Mouse (Mus musculus) adrenal gland, postnatal 25 days (tissue): ENCODE results near the gene Slc22a12. TPM values are rescaled to one million over a fixed set of nuclear protein-coding genes. Genes with fewer than 3 reads are reported as not detected.
A peak's percentile ranks its signal among the peaks of the same experiment; 100 is the strongest.

Experiments
- DNase-seq: peaks from one replicate; pipeline ENCODE4 v3.0.0; 2021; ENCODE audit warnings: mixed read lengths
- total RNA-seq: library from RNA; stranded (reverse); gene quantifications from 2 replicates; pipeline ENCODE4 v1.2.3, GENCODE M21; 2021

Slc22a12 gene
- total RNA-seq, 1 experiment from 2014 or later, result not detected

DNA sequence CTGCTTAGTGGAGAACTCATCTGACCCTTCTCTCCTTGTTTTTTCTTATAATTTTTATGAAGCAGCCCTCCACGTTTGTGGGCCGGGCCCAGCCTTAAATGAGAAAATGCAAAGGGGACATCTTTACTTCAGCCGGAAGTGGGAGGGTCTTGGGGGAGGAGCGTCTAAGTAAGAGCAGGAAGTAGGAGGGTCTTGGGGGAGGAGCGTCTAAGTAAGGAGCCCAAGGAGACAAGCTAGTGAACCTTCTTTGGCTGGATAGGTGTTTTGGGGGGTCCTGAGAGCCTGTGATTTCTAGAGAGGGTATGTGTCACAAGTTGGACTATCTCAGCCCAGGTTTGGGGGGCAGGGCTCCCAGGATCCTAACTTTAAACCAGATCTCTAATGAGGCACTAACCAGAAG is 27.4 kb downstream of the Slc22a12 start:
- no peak for DNase-seq

DNA sequence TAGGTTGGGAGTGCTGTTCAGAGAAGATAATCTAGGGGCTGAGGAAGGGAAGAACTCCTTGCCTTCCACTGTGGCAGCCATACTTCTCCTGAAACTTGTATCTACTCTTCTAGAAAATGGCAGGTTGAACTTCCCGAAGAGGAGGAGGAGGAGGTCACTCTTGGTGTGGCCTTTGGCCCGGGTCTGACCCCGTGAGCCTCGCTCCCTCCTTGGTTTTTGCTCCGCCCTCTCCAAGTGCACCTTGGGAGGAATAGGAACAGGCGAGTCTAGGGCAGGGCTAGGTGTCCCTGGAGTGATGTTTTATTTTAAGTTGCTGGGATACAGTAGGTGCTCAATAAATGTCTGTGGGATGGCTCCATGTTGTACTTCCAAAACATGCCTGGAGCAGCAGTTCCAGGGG is 27.9 kb downstream of the Slc22a12 start:
- DNase-seq, result no peak

DNA sequence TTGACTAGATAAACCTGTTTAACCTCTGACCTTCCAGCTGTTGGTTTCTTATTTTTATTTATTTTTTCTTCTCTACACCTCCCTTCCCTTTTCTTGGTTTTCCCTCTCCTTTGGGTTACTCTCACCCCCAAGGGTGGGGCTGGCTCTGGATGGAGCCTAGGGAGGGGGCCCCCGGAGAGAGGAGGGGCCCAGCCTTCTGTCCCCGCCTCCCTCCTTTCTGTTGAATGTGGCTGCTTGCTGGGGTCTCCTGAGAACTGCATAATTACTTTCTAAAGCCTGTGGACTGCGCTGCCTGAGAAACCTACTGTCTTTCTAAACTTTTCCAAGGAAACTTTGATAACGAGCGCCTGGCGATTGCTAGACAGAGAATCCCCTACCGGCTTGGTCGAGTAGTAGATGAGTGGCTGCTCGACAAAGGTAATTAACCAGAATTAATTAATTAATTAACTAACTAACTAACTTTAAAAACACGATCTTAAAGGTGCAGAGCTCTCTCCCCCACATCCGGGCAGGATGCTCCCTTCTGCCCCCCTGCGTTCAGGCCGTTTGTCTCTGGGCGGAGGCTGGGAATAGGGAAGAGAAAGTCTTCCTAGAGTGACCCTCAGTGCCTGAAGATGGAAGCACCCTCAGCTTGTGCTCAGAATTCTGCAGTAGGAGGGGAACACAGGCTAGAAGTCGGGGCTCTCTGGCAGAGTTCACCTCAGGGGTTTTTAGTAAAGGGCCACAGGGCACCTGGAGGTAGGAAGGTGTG is 29.3 kb downstream of the Slc22a12 start:
- DNase-seq, result no peak

DNA sequence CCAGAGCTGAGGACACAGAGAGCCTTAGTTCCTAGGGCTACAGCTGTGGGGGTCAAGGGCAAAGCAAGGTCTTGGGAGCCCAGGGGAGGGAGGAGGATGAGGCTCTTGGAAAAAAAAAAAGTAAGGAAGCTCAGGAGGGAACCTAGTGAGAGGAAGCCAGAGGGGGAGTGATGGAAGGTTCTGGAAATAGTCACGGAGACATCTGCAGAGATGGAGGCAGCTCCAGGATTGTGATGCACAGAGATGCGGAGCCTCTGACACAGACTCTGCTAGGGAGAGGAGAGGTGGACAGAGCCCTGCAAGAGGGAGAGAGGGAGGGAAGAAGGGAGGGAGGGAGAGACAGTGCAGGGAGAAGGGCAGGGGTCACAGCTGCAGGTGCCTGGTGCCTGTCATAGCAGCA is 32.3 kb downstream of the Slc22a12 start:
- DNase-seq, result no peak

DNA sequence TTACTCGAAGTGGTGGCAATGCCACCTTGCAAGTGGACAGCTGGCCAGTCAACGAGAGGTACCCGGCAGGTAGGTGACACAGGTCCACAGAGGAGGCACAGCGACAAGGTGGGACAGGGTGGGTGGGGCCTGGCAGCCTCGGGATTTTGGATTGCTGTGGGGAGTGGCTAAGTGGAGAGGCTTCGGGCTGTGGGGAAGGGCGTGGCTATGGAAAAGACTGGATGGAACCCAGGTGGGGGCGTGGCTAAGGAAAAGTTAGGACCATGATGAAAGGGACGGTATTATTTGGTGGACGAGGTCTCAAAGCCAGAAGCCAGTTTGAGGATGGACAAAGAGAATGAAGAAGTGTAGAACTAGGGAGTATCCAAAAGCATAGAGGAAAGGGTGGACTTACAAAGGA is 33.0 kb downstream of the Slc22a12 start:
- DNase-seq, result no peak

DNA sequence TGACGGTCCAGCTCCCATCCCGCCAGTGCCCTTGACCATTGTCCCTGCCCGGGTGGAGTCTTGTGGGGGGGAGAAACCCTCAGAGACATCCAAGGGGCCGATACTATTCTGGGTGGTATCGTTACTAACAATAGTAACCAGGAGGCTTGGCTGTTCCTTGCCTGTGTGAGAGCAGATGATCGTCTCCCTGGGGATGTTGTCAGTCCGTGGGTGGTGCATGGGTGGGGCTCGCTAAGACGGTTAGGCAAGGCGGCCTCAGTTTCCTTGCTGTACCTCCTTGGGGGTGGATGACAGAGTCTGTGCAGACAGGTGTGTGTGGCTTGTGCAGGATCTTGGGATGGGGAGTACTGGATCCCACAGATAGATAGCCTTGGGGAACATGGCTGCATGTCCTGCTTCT is 35.4 kb downstream of the Slc22a12 start:
- DNase-seq, result no peak

DNA sequence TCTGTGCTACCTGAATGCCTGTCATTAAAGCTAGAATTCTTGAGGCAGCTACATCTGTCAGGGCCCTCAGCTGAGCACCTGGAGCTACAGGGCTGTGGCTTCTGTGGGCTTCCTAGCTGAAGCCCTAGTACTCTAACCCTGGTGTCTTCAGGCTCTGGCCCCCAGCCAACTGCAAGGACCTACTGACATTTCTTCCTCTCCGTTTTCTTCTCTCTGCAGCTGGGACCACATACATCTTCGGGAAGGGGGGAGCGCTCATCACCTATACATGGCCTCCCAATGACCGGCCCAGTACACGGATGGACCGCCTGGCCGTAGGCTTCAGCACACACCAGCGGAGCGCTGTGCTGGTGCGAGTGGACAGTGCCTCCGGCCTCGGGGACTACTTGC is 38.2 kb downstream of the Slc22a12 start:
- no peak for DNase-seq

DNA sequence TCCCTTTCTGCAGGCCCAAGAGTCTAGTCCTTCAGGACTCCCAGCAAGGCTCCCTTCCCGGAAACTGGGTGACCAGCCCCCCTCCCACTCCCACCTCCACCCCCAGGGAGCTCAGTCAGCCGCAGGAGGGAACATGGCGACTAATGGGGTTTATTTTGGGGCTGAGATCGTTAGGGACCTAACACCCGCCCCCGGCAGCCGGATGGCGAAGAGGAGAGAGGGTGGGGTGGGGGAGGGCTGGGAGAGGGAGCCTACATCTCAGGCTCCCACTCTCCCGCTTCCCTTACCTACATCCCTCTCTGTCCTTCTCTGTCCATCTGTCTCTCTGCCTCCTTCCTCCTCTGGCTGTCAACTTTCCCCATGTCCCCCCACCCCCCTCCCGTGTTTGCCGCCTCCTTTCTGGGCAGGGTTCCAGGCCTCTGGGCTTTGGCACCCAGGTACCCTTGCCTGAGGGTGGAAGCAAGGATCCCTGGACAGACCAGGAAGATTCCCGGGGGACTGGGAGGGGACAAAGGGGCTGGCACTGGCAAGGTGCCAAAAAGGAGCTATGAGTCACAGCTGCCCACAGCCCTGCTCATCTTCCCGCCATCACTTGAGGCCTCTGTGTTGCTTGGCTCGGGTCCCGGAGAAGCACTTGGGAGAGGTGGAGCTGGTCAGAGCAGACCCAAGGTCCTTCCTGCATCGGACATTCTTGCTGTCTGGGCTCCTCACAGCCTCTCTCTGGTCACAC is 38.7 kb downstream of the Slc22a12 start:
- DNase-seq, result peak; percentile 63

DNA sequence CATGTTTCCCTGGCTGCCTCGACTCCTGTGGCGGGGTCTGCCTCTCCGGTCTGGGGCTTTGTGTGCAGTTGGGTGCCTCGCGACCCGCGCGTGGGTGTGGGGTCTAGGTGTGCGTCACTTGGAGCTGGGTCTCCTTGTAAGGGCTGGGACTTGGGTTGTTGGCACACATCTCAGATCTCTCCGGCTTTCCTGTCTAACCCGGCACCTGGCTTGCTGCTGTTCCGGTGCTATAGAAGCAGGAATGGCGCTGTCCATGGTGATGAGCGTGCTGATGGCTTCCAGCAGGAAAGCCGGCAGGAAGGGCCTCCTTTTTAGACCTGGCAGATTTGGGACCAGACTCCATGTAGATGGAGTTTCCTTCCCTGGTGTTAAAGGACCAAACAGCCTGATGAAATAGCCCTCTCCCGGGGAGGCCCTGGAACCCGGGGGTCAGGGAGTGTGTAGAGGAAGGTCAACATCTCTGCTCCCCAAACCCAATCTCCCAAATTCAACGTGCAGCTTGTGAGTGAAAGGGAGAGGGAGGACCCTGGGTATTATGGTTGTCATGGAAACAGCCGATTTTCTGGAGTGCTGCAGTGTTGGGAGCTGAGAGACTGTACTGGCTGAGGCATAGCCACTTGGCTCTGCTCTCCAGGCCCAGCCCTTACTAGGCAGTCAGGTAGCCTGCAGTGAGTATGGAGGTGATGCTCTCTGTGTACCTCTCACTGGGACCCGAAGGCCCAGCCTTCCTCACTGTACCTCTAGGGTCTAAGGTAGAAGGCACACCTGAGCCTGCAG is 40.1 kb downstream of the Slc22a12 start:
- peak; percentile 69 for DNase-seq

DNA sequence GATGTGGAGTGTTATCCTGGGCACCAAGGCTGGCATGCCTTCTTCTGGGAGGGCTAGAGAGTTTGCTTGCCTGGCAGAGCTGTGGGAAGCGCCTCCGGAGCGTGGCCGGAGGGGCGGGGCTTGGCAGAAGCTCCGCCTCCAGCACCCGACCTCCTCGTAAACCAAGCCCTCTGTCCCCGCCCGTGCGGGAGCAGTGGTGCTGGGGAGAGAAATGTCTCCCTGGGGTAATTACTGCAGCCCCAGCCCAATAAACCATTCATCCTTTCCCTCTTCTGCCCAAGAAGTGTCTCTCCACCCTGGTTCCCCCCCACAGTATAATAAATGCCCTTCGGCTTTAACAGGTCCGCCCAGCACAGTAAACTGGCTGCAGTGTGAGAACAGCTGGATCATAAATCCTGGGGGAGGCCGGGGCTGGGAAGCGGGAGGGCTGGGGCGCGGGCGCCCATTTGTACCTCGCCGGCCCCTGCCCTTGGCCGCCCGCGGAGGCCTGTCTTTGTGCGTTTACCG is 40.7 kb downstream of the Slc22a12 start:
- DNase-seq, result peak; percentile 61

DNA sequence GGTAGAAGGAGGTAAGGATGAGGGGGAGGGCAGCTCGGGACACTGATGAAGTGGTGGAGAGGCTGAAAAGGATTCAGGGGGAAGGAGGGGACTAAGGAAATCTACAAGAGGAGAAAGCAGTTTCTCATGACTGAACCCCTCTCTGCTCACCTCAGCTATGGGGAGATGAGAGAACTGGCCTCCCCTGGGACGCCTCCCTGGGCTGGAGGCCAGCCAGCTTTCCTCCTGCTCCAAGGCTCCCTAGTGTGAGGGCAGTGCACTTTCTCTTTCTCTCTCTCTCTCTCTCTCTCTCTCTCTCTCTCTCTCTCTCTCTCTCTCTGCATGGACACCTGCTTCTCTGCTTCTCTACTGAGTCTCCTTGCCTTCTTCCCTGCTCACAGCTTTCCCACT is 42.2 kb downstream of the Slc22a12 start:
- no peak for DNase-seq

DNA sequence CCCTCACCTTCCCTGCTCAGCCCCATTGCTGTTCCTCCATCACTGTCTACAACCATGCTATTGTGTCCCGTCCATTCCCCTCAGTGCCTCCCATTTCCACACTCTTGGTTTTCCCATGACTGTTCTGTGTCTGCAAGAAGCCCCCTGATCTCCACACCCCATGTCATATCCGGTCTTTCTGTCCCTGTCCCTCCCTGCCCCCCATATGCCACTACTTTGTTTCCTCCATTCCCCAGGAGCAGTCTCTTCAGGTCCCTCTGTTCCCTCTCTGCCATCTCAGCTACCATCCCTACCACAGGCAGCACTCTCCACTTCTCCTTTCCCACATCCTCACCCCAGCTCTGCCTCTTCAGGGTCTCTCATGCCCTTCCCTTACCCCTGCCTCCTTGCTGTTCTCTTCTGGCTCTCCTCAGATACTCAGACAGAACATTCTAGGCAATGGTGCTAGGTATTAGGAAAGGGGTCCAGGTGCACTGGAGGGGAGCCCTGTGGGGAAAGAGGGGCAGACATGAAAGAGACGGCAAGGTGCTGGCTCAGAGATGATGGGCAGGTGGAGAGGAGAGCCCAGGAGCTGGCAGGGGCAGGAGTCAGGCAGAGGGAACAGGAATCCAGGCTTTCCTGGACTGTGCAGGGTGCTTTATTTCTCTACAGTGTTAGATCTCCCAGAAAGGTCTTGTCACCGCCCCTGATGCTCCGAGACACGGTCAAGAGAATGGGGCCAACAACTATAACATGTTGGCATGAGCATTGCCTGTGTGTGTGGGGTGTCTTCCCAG is 42.8 kb downstream of the Slc22a12 start:
- no peak for DNase-seq

DNA sequence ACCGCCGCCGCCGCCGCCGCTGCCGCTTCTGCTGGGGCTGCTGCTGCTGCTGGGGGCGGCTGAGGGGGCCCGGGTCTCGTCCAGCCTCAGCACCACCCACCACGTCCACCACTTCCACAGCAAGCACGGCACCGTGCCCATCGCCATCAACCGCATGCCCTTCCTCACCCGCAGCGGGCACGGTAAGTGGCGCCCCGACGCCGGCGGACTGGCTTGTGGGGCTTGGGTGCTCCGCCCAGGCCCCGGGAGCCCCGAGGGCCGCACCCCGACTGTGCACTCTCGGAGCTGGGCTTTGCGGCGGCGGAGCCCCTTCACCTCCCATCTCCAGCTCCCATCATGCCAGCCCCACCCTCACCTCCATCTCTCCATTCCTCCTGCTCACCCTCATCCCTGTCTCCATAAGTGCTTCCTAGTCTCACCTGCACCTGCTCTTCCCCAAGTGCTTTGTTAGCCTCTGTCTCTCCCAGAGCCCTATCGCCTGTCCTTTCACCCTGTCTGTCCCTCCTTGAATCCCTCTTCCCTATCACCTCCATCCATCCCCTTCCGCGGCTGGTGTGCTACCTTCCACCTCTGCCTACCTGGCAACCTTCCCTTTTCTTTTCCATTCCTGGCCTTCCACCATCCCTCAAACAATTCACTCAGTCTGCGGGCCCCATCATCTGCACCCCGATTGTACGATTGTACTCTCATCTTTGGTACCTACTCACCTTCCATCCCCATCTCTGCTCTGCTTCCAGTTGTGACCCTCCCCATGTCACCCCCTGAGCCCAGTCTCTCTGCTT is 44.3 kb downstream of the Slc22a12 start:
- DNase-seq, result no peak

DNA sequence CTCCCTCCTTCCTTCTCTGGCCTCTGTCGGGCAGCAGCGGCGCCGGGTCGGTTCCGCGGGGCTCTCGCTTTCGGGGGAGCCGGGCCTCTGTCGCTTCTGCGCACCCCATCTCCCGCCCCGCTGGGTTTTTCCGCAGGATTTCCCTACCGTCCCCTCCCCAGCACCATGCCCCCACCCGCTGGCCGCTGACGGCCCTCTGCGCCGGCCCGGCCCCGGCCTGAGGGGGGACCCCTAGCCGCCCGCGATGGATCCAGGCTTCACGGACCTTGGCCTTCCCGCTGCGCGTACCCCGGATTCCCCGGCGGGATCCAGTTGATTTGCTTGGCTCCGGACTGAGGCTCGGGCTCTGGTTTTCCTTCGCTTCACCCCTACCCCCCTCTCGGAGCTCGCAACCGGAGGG is 45.0 kb downstream of the Slc22a12 start:
- DNase-seq, result peak; percentile 34

DNA sequence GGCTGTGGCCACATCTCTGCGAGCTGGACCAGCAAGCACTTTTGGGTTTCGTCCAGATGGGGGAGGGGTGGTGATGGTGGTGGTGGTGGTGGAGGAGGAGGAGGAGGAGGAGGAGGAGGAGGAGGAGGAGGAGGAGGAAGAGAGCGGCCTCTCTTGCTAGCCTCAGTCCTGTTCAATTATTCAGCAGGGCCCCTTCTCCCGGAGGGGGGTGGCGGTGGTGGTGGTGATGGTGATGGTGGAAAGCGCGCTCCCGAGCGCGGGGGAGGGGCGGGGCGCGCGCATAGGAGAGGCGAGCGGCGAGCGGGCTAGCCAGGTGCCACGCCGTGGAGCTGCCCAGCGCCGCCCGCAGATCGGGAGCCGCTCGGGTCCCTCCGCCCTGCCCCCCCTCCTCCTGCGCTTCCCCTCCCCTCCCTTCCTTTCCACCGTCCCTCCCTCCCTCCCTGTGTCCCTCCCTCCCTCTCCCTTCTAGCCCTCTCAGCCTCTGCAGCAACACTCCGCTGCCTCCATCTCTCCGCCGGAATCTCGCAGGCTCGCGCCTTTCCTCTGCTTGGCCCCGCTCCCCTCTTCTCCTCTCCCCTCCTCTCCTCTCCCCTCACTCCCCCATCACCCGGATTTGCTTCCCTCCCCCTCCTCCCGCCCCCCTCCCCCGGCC is 45.6 kb downstream of the Slc22a12 start:
- DNase-seq, result peak; percentile 43

DNA sequence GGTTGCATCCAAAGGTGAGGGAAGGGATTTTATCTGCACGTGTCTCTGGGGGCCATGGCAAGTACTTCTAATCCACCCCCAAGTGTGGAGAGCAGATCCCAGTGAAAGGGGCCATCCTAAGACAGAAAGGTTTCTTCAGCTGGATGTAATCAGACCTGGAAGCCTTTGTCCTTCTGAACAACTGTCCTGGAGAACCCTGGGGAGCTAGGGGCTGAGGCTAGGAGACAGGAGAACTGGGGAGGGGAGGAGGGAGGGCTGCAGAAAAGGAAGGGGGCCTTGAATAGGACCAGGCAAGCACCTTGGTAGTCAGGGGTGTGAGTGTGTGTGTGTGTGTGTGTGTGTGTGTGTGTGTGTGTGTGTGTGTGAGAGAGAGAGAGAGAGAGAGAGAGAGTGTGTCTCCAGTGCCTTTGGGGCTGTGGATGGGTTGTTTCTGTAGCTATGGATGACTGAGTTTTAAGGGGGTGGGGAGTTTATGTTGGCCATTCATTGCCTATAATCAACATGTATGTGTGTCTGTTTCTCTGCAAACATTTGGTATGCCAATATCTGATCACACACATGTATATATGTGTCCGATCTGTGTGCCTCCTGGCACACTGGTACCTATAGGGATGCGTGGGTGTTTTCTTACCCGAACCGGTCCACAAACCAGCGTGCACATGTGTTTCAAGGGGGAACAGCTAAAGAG is 46.2 kb downstream of the Slc22a12 start:
- no peak for DNase-seq

DNA sequence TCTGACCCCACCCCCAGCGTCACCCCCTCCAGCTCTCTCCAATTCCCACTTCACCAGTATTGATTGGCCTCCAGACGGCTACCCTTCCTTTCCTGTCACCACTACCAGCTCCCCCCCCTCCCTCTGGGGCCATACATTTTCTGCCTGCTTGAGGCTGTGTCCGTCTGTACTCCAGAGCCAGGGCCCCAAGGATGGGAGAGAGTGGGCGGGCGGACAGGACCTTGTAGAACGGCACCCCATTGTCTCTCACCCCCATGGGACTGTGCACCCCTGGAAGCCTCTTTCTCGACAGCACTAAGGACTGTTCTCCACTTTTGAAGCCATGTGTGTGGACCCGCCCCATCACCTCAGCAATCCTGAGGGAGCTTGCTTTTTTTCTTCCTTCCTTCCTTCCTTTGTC is 47.1 kb downstream of the Slc22a12 start:
- no peak for DNase-seq

DNA sequence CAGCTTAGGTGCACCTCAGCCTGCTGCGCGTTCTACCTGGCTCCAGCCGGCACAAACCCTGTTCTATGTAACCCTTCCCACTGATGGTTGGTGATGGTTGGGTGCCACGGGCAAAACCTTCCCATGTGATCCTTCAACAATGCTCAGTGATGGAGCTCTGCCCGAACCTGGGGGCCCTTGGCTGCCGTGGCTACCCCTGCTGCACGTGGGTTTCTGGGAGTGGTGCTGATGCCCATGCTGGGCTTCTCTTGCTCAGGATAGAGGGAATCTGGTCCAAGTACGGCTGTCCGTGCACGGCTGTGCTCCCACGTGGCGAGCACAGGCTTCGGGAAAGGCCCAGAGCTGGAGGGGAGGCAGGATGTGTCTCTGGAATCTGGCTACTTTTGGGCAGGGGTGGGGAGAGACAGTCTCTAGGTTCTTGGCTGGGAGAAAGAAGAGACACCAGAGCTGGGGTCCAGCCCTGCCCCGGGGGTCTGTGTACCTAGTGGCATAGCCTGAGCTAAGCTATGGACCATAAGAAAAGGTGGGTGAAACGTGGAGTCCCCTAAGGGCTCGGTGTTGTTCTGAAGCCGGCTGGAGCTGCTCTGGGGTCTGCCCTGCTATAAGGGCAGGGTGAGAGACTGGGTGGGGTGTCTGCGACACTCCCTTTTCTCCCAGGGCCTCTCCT is 48.2 kb downstream of the Slc22a12 start:
- DNase-seq, result no peak

DNA sequence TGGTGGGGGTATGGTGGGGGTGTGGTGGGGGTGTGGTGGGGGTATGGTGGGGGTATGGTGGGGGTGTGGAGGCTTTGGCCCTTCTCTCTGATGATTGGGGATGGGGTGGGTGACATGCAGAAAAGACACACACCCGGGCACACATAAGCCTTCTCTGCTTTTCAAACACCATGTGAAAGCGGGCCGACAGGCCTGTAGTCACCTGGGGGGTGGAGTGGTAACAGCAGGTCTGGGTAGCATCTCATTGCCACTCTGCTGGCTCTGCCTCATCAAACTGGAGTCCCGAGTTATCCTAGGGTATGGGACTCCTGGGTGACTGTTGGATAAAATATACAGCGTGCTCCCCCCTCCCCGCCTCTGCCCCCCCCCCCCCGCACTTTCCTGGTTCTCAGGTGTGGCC is 48.8 kb downstream of the Slc22a12 start:
- DNase-seq, result no peak

DNA sequence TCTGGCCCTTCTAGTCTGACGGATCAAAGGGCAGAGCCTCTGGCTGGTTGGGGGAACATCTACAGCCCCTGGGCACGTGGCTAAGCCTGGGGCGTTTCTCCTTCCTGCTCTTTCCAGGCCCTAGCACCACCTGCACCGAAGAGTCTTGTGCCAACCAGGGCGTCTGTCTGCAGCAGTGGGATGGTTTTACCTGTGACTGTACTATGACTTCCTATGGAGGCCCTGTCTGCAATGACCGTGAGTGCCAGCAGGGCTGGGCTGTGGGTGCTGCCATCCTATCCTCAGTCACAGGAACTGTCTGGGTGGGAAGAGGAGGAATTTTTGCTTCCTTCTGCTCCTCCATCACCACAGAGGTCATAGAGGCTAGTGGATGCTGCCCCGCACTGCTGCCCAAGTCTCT is 49.6 kb downstream of the Slc22a12 start:
- DNase-seq, result no peak
